Mouse (Mus musculus) embryonic facial prominence, embryonic 12.5 days (tissue): ENCODE data around the gene Wrap53. TPM values are rescaled to one million over a fixed set of nuclear protein-coding genes. Genes with fewer than 3 reads are reported as not detected.

Experiments used
- ATAC-seq: fragments of 200-750 bp; cut with Nextera tagmentation; 2 replicates; pipeline ENCODE4 v1.8.0; 2017; ENCODE audit not compliant: insufficient number of reproducible peaks, insufficient read depth, low FRiP score, low TSS enrichment
- H3K27ac ChIP-seq: fragments of 300-500 bp; sonication (generic); 2 replicates; pipeline ENCODE4 v1.5.1; 2016; ENCODE audit warnings: mild to moderate bottlenecking
- H3K27me3 ChIP-seq: fragments of 300-500 bp; sonication (generic); 2 replicates; pipeline ENCODE4 v1.6.1; 2016; ENCODE audit warnings: mild to moderate bottlenecking, moderate library complexity
- H3K36me3 ChIP-seq: fragments of 300-500 bp; sonication (generic); 2 replicates; pipeline ENCODE4 v1.6.1; 2016; ENCODE audit warnings: mild to moderate bottlenecking
- H3K4me1 ChIP-seq: fragments of 300-500 bp; sonication (generic); 2 replicates; pipeline ENCODE4 v1.6.1; 2016
- H3K4me2 ChIP-seq: fragments of 300-500 bp; sonication (generic); replicated peaks from 2 replicates; pipeline ENCODE4 v1.6.1; 2016; ENCODE audit warnings: mild to moderate bottlenecking, moderate library complexity
- H3K4me3 ChIP-seq: fragments of 300-500 bp; sonication (generic); 2 replicates; pipeline ENCODE4 v1.5.1; 2016; ENCODE audit warnings: mild to moderate bottlenecking
- H3K9ac ChIP-seq: fragments of 300-500 bp; sonication (generic); 2 replicates; pipeline ENCODE4 v1.6.1; 2016; ENCODE audit warnings: mild to moderate bottlenecking, moderate library complexity
- H3K9me3 ChIP-seq: fragments of 300-500 bp; sonication (generic); 2 replicates; pipeline ENCODE4 v1.6.1; 2016; ENCODE audit warnings: mild to moderate bottlenecking, moderate library complexity
- WGBS: fragments of 180-500 bp; shearing (Covaris S2); methylation state at CpG from one replicate; pipeline ENCODE4 v1.1.7; 2016; 5-methylcytosine and 5-hydroxymethylcytosine counted together
- polyA plus RNA-seq: library from polyadenylated mRNA; unstranded; fragments of >200 nt; fragmentation: Nextera tagmentation; extraction: Ambion mirVana; gene quantifications from 2 replicates; pipeline ENCODE4 v1.2.1, GENCODE M21; 2016

Wrap53 gene
- polyA plus RNA-seq, 1 experiment from 2014 or later = 29.4 TPM

- Histone ChIP-seq H3K27me3 (no peaks in the 10 kb centered on the region), H3K27ac (peak overlapping the region; percentile 76), H3K9me3 (no peaks in the 10 kb centered on the region), H3K9ac (peak overlapping the region; percentile 50), H3K4me1 (peaks cover 18% of the 10 kb centered on the region), H3K4me2 (peak overlapping the region; percentile 48), H3K36me3 (no peaks in the 10 kb centered on the region), H3K4me3 (peak overlapping the region; percentile 24)
- 5% methylated on average over 30 of the region's 30 CpGs for WGBS
- 0 out of 2 replicates have a peak, but pooled peaks have one; percentile 65 for ATAC-seq
These were observed 52.7 kb downstream of the Wrap53 start for GRCm38 (mm10) chr11:69527098-69528030.

- Histone ChIP-seq H3K27me3 (no peaks in the 10 kb centered on the region), H3K4me3 (peak overlapping the region; percentile 24), H3K27ac (peak overlapping the region; percentile 76), H3K4me2 (peak overlapping the region; percentile 48), H3K4me1 (peaks cover 18% of the 10 kb centered on the region), H3K9me3 (no peaks in the 10 kb centered on the region), H3K9ac (peak overlapping the region; percentile 50), H3K36me3 (no peaks in the 10 kb centered on the region)
- 22% methylated on average over 4 of the region's 4 CpGs for WGBS
- ATAC-seq = no peak
These were observed 53.4 kb downstream of the Wrap53 start for GRCm38 (mm10) chr11:69526631-69527030.

DNA sequence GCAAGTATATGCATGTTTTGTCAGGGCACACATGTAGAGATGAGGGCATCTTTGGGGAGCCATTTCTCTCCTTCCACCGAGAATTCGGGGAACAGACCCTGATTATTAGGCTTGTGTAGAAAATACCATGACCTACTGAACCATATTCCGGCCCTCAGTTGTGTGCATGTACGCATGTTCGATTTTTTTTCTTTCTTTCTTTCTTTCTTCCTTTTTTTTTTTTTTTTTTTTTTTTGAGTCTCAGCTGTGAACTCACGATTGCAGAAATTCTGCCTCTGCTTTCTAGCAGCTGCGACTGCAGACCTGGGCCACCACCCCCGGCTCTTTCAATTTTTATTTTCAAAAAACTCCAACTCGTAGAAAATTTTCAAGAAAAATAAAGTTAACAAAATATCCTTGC is 54.4 kb downstream of the Wrap53 start:
- WGBS = 83% methylated on average over 9 of the region's 9 CpGs
- H3K4me1 ChIP-seq = peaks cover 22% of the 10 kb centered on the region
- no peak overlapping the region for H3K27ac ChIP-seq

GRCm38 (mm10) chr11:69523651-69524050 is 56.4 kb downstream of the Wrap53 start:
- Histone ChIP-seq H3K9ac (no peak overlapping the region), H3K36me3 (no peaks in the 10 kb centered on the region), H3K27me3 (no peaks in the 10 kb centered on the region), H3K4me3 (no peak overlapping the region), H3K9me3 (no peaks in the 10 kb centered on the region), H3K4me2 (no peak overlapping the region), H3K4me1 (peaks cover 28% of the 10 kb centered on the region), H3K27ac (no peak overlapping the region)
- ATAC-seq = no peak
- 89% methylated on average over 4 of the region's 4 CpGs for WGBS

More for the DNA sequence above, 54.4 kb downstream of the Wrap53 start:
- Histone ChIP-seq H3K4me3 (no peak overlapping the region), H3K36me3 (no peaks in the 10 kb centered on the region), H3K9me3 (no peaks in the 10 kb centered on the region), H3K9ac (no peak overlapping the region), H3K4me2 (no peak overlapping the region), H3K27me3 (no peaks in the 10 kb centered on the region)
- ATAC-seq = no peak

GRCm38 (mm10) chr11:69521526-69522149 is 58.4 kb downstream of the Wrap53 start:
- H3K4me2 ChIP-seq = no peak overlapping the region
- no peak overlapping the region for H3K9ac ChIP-seq
- no peak overlapping the region for H3K27ac ChIP-seq
- no peak overlapping the region for H3K4me3 ChIP-seq
- no peaks in the 10 kb centered on the region for H3K9me3 ChIP-seq
- H3K27me3 ChIP-seq = no peaks in the 10 kb centered on the region
- H3K4me1 ChIP-seq = peaks cover 20% of the 10 kb centered on the region
- 80% methylated on average over 9 of the region's 9 CpGs for WGBS
- H3K36me3 ChIP-seq = no peaks in the 10 kb centered on the region
- ATAC-seq = no peak

DNA sequence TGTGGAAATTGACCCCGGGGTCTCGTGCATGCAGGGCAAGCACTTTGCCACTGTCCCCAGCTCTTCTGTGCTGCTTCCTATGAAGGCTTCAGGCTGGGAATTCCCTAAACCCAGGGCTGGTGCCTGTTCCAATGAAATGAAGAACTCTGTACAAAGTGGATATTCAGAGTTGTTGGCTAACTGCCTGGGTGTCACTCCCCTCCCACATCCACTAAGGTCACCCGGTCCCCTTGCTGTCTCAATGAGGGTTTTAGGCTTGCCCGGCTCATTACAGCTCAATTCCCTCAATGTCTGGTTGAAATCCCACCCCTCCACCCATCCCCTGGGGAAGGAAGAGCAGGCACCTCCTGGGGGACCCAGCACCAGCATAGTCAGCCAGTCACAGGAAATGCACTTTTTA is 60.1 kb downstream of the Wrap53 start:
- Histone ChIP-seq H3K27me3 (no peaks in the 10 kb centered on the region), H3K36me3 (no peaks in the 10 kb centered on the region), H3K27ac (no peak overlapping the region), H3K4me1 (peaks cover 21% of the 10 kb centered on the region; the same call in 1 of the 2 replicates), H3K4me3 (no peak overlapping the region), H3K9me3 (no peaks in the 10 kb centered on the region), H3K4me2 (no peak overlapping the region), H3K9ac (no peak overlapping the region)
- ATAC-seq = no peak
- WGBS = 67% methylated on average over 4 of the region's 4 CpGs

DNA sequence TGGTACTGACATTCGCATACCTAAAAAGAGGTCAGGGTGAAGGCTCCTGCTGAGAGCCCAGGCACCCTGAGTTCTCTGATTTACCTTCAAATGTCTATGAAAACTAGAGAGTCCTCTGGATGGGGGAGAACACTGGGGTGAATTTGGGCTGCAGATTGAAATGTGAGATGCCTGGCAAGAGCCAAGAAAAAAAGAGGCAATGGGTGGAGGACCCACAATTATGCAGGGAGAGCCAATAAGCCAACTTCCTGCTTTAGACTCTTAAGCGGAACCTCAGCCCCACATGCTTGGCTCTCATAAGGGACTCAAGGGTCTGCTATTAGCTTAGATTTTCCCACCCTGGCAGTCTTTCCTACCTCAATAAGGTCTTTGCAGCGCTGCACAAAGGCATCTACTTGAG is 63.4 kb downstream of the Wrap53 start:
- Histone ChIP-seq H3K4me1 (peaks cover 27% of the 10 kb centered on the region), H3K27ac (0 out of 2 replicates have a peak overlapping the region, but pooled peaks have one; percentile 4), H3K4me2 (no peak overlapping the region), H3K27me3 (no peaks in the 10 kb centered on the region), H3K4me3 (no peak overlapping the region), H3K36me3 (no peaks in the 10 kb centered on the region), H3K9me3 (no peaks in the 10 kb centered on the region), H3K9ac (no peak overlapping the region)
- no peak for ATAC-seq
- 70% methylated on average over 3 of the region's 3 CpGs for WGBS

DNA sequence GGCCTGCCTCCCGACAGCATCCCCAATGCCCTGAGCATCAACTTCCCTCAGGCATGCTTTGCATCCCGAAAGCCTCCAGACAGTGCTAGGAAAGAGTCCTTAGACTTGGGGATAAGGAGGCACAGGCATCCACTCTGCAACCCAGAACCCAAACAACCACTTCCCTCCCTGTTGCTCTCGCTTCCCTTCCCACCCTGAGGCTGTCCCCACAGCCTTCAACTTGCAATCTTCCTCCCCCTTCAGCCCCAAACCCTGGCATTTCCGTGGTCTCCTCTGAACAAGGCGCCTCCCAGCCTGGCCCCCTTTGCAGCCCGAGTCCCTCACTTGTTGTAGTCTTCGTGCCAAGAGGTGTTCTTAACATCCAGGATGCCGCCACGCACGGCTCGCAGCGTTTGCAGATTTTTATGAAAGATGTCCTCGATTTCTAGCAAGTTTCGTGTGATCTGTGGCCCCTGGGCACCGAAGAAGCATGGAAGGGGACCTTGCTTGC is 63.9 kb downstream of the Wrap53 start:
- no peak overlapping the region for H3K4me3 ChIP-seq
- H3K4me2 ChIP-seq = no peak overlapping the region
- no peaks in the 10 kb centered on the region for H3K36me3 ChIP-seq
- no peak overlapping the region for H3K9ac ChIP-seq
- no peak for ATAC-seq
- 63% methylated on average over 15 of the region's 15 CpGs for WGBS
- peaks cover 32% of the 10 kb centered on the region for H3K4me1 ChIP-seq
- H3K27ac ChIP-seq = 0 out of 2 replicates have a peak overlapping the region, but pooled peaks have one; percentile 4
- no peaks in the 10 kb centered on the region for H3K9me3 ChIP-seq
- no peaks in the 10 kb centered on the region for H3K27me3 ChIP-seq

DNA sequence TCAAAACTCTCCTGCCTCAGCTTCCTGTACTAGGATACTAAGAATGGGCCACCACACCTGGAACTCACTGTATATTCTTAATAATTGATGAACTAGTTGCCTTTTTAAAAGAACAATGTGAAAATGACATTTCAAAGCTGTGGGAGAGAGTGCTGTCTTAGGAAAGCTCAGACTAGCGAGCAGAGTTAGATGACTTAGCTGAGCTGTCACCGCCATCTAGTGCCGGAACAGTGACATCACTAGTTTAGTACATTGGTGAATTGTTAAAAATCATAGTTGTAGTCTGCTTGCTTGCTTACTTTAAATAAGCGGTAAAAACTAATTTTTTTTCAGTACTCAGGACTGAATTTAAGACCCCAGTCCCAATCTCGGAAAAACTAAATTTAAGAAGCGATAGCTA is 66.2 kb downstream of the Wrap53 start:
- no peaks in the 10 kb centered on the region for H3K9me3 ChIP-seq
- no peaks in the 10 kb centered on the region for H3K27me3 ChIP-seq
- H3K4me2 ChIP-seq = no peak overlapping the region
- no peak for ATAC-seq
- no peak overlapping the region for H3K4me3 ChIP-seq
- H3K9ac ChIP-seq = no peak overlapping the region
- H3K27ac ChIP-seq = no peak overlapping the region
- 11% methylated on average over 6 of the region's 6 CpGs for WGBS
- H3K36me3 ChIP-seq = no peaks in the 10 kb centered on the region
- H3K4me1 ChIP-seq = peaks cover 27% of the 10 kb centered on the region
